ENCODE assay signal across 9 mouse cellular contexts in genomic region chr16:32434066-32434465, GRCm38 (mm10). TPM values are rescaled to one million over a fixed set of nuclear protein-coding genes. Genes with fewer than 3 reads are reported as not detected.
A peak's percentile ranks its signal among the peaks of the same experiment; 100 is the strongest.
DNase-seq lines count a peak whose midpoint lies in the region; ATAC-seq lines count a peak whose summit lies in the region.
"Had no signal": no experiment of that assay in that cellular context is flagged by ENCODE, and none has a peak within 500 bp of the region (broad histone marks: within the 10 kb centered on the region; RNA-seq: fewer than 3 reads in every experiment).

No protein-coding gene starts in this region.

- no peaks in the 10 kb centered on the region for H3K36me3 ChIP-seq in heart, embryonic 15.5 days
- H3K36me3 ChIP-seq in forebrain, embryonic 14.5 days (ENCODE audit: control insufficient read depth, insufficient read depth, low read length): no peaks in the 10 kb centered on the region

- intact Hi-C loops in left cerebral cortex, postnatal 4 days (cut with DNase I): no loop called here

- ATAC-seq in heart, embryonic 15.5 days (replicated peaks; ENCODE audit: insufficient number of reproducible peaks, insufficient read depth, low FRiP score, low read depth): no peak
- no peak for ATAC-seq in forebrain, embryonic 14.5 days
- ATAC-seq: forebrain, embryonic 16.5 days had no signal

- peaks cover 24% of the 10 kb centered on the region for H3K4me1 ChIP-seq in heart, embryonic 15.5 days (replicated peaks)
- peaks cover 8% of the 10 kb centered on the region for H3K4me1 ChIP-seq in forebrain, embryonic 14.5 days (ENCODE audit: control insufficient read depth, insufficient read depth, low read length)

- peak; percentile 16 for DNase-seq in kidney, postnatal 10 days
- DNase-seq in kidney, postnatal 4 days: no peak
- DNase-seq in lung, postnatal 14 days: peak; percentile 72
- DNase-seq in thymus, postnatal 4 days: peak; percentile 65
- DNase-seq in cerebellum, postnatal 14 days: no peak
- no peak for DNase-seq in left cerebral cortex, postnatal 4 days
- DNase-seq in forebrain, embryonic 14.5 days (ENCODE audit: low spot score): no peak

- H3K9ac ChIP-seq in heart, embryonic 15.5 days: no peak overlapping the region
- H3K9ac ChIP-seq in forebrain, embryonic 14.5 days (ENCODE audit: low read length): no peak overlapping the region

- H3K4me3 ChIP-seq in heart, embryonic 15.5 days: no peak overlapping the region
- H3K4me3 ChIP-seq in forebrain, embryonic 14.5 days (ENCODE audit: low read depth, low read length): no peak overlapping the region

- peak overlapping the region; percentile 36 for H3K27ac ChIP-seq in heart, embryonic 15.5 days
- no peak overlapping the region for H3K27ac ChIP-seq in forebrain, embryonic 14.5 days (ENCODE audit: low read depth, low read length)

- H3K27me3 ChIP-seq in heart, embryonic 15.5 days: no peaks in the 10 kb centered on the region
- no peaks in the 10 kb centered on the region for H3K27me3 ChIP-seq in forebrain, embryonic 14.5 days (replicated peaks; ENCODE audit: control insufficient read depth, insufficient read depth, low read length)

- WGBS in heart, embryonic 15.5 days: 26% methylated on average over 6 of the region's 6 CpGs
- 68% methylated on average over 6 of the region's 6 CpGs for WGBS in forebrain, embryonic 14.5 days

- H3K9me3 ChIP-seq in heart, embryonic 15.5 days (replicated peaks): no peaks in the 10 kb centered on the region
- no peaks in the 10 kb centered on the region for H3K9me3 ChIP-seq in forebrain, embryonic 14.5 days (replicated peaks; ENCODE audit: control insufficient read depth, low read length)

- peak overlapping the region; percentile 21; the same call in 1 of the 2 replicates for H3K4me2 ChIP-seq in heart, embryonic 15.5 days
- no peak overlapping the region for H3K4me2 ChIP-seq in forebrain, embryonic 14.5 days (ENCODE audit: low read length)

RNA-seq across cellular contexts. Expression of gene Pcyt1a, which starts 3.3 kb away (rescaled TPM):
- 38.1 and 44.3 TPM in 2 replicates for polyA plus RNA-seq in heart, embryonic 15.5 days (2015; fragmentation: Nextera tagmentation; extraction: Ambion mirVana)
- 10 to 100 TPM; 52.4 to 58.4 TPM for total RNA-seq in left cerebral cortex, postnatal 4 days (2021)
- 45.3 and 53.8 TPM in 2 replicates for polyA plus RNA-seq in forebrain, embryonic 14.5 days (2014; fragmentation: Nextera tagmentation; extraction: Ambion mirVana)

RNA-seq across cellular contexts. Expression of gene Tctex1d2, which starts 14.6 kb away (rescaled TPM):
- polyA plus RNA-seq in heart, embryonic 15.5 days (2015; fragmentation: Nextera tagmentation; extraction: Ambion mirVana): 21.1 and 22.5 TPM in 2 replicates
- 10 to 100 TPM; 18.0 to 19.0 TPM for total RNA-seq in left cerebral cortex, postnatal 4 days (2021)
- polyA plus RNA-seq in forebrain, embryonic 14.5 days (2014; fragmentation: Nextera tagmentation; extraction: Ambion mirVana): 38.6 and 42.6 TPM in 2 replicates

RNA-seq across cellular contexts. Expression of gene Tm4sf19, which starts 33.8 kb away (rescaled TPM):
- 0.22 TPM in 1 of 2 replicates, not detected in the other for polyA plus RNA-seq in heart, embryonic 15.5 days (2015; fragmentation: Nextera tagmentation; extraction: Ambion mirVana)
- not detected for total RNA-seq in left cerebral cortex, postnatal 4 days (2021)
- not detected in 2 replicates for polyA plus RNA-seq in forebrain, embryonic 14.5 days (2014; fragmentation: Nextera tagmentation; extraction: Ambion mirVana)
- polyA plus RNA-seq: forebrain, embryonic 16.5 days had no signal

RNA-seq across cellular contexts. Expression of gene Slc51a, which starts 53.6 kb away (rescaled TPM):
- polyA plus RNA-seq in heart, embryonic 15.5 days (2015; fragmentation: Nextera tagmentation; extraction: Ambion mirVana): 0.49 and 0.77 TPM in 2 replicates
- total RNA-seq in left cerebral cortex, postnatal 4 days (2021): not detected
- 0.20 and 0.21 TPM in 2 replicates for polyA plus RNA-seq in forebrain, embryonic 14.5 days (2014; fragmentation: Nextera tagmentation; extraction: Ambion mirVana)

Comparison
In these comparisons a context has a peak if more than half of its experiments do, and no peak if none do; other contexts are left out.
1. DNase-seq: peak in kidney, postnatal 10 days (single experiment), lung, postnatal 14 days (single experiment) and thymus, postnatal 4 days (single experiment); none in kidney, postnatal 4 days (0 of 2), cerebellum, postnatal 14 days (0 of 2), left cerebral cortex, postnatal 4 days (single experiment) and forebrain, embryonic 14.5 days (single experiment).